Mouse (Mus musculus): ENCODE results near the gene E130208F15Rik.
A peak's percentile ranks its signal among the peaks of the same experiment; 100 is the strongest.

Gene E130208F15Rik

DNA sequence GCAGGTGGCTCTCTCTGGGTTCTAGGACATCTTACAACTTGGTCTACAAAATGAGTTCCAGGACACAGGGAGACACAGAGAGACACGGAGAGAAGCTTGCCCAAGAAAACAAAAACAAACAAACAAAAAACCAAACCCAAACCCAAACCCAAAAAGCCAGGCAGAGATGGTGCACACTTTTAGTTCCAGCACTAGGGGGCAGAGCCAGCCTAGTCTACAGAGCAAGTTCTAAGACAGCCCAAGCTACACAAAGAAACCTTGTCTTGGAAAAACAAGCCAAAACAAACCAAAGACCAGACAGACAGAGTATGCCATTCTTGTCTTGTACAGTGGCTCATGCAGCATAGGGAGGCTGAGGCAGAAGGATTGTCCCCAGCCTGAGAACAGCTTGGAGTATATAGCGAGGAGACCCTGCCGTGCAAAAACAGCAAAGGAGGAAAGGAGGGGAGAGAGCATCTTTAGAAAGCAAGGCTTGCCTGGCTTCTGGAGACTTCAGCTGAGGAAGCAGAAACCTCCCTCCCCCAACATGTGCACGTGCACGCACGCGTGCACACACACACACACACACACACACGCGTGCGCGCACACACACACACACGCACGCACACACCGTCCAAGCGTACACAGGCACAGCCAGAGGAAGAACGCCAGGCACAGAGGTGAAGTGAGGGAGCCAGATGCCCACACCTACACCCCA is 15.3 kb upstream of the E130208F15Rik start:
- DNase-seq (ENCODE audit: low spot score in 2 of 2): no peak

DNA sequence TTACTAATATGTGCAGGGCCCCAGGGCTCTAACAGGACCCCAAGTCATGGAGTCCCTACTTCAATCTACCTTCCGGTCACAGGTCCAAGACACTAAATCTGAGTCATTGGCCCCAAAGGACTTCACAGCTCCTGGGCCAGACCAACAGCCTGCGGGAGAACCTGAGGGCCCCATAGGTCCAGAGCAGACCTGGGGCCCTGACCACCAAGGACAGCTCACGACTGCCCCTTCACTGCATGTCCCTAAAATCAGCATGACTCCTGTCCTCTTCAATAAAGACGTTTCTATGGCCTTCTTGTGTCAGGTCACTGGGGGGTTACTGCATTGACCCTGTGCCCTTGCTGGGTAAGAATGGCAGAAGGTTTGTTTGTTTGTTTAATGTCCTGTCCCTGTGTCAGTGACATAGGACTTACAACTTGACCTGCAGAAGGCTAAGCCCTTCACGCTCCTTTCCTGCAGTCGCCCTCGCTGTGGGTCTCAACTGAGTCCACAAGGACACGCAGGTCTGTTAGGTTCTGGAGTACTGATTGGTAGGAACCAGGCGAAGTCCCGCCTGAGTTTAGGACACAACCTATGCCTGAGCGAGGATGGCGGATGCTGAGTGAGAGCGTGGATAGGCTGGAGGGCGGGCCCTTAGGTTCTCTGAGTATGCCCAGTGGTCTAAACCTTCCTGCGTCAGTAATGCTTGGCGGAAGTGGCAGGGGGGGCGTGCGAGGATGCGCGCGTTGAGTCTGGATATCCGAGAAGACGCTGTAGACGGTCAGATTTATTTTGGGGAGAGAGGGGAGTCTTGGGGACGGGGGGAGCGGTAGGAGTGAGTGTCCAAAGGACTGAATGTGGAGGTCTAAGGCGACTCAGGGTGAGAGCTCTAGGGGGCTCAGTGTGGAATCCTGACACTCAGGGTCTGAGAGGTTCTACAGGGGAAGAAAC is 13.2 kb upstream of the E130208F15Rik start, which contains the start of gene Alkbh6:
TSS of gene Alkbh6 (plus strand) at position 642 of the 930 bp plus-strand sequence.
- DNase-seq (ENCODE audit: low spot score in 2 of 2): peak; percentile 71 to 76

DNA sequence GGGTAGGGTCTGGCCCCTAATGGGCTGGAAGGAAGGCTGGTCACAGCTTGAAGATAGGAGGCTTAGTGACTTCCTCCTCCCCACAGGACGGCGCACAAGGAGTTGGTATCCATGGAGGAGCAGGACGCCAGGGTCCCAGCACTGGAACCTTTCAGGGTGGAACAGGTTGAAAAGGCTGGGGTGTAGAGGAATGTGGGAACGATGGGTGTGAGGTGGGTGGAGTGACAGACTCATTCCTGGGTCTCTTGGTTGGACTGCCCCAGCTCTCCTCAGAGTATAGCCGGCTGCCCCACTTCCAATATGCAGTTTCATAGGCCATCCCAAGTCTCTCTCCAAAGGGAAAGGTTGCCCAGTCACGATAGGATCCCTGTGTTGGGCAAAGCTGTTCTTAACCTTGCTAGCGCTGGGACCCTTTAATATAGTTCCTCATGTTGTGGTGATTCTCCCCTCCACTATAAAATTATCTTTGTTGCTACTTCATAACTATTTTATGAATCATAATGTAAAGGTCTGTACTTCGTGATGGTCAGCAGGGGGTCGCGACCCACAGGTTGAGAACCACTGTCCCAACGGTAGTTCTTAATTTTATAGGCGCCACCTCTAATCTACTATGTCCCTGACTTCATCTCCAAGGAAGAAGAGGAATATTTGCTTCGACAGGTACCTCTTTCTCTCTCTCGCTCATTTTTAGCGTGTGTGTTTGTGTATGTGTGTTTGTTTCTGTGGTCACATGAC is 12.0 kb upstream of the E130208F15Rik start:
- DNase-seq (ENCODE audit: low spot score in 2 of 2): no peak

DNA sequence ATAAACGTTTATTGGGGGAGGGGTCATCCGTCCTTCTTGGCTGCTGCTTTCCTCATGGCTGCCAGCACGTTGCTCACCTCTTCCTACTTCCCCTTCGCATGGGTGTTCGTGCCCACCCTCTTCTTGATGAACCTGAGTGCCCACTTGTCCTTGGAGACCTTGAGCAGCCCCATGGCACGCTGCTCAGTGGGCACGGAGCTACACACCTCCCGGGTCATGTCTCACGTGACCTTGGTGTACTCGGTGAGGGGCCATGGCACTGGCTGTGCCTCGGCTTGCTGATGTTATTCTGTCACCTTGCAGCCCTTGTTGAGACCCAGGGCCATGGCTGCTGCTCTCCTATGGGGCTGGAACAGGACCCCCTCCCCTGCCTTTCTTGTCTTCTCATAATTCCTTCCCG is 11.4 kb upstream of the E130208F15Rik start:
- DNase-seq (ENCODE audit: low spot score in 2 of 2): no peak

GRCm38 (mm10) chr7:30313666-30314320 is 7.7 kb upstream of the E130208F15Rik start:
- DNase-seq (ENCODE audit: low spot score in 2 of 2): no peak

GRCm38 (mm10) chr7:30314721-30315155 is 6.8 kb upstream of the E130208F15Rik start, which contains the start of gene Syne4:
Syne4 (plus strand) TSS chr7:30314807.
- DNase-seq (ENCODE audit: low spot score in 2 of 2): no peak

GRCm38 (mm10) chr7:30315559-30316529 is 5.7 kb upstream of the E130208F15Rik start:
- no peak for DNase-seq (ENCODE audit: low spot score in 2 of 2)

GRCm38 (mm10) chr7:30318142-30318541 is 3.4 kb upstream of the E130208F15Rik start:
- DNase-seq (ENCODE audit: low spot score in 2 of 2): no peak

DNA sequence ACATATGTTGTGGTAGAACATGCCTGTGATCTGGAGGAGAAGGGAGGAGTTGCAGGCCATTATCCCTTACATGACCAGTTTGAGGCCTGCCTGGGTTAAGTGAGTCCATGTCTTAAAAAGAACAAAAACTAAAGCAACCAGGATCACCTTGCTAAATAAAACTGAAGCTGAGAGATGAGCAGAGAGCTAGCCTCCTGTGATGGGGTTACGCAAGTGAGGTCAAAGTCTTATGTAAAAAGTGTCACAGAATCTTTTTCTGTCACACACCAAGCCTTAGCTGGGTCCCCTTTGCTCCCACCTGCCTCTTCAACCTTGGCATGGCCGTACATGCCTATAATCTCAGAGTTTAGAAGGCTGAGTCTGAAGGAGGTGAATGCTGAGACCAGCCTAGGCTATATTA is 594 bp upstream of the E130208F15Rik start:
- DNase-seq (ENCODE audit: low spot score in 2 of 2): no peak

- peak; percentile 92 to 94 for DNase-seq (ENCODE audit: low spot score in 2 of 2)
These were observed 736 bp downstream of the E130208F15Rik start for GRCm38 (mm10) chr7:30322285-30322667.

- no peak for DNase-seq (ENCODE audit: low spot score in 2 of 2)
These were observed 1.3 kb downstream of the E130208F15Rik start for GRCm38 (mm10) chr7:30322865-30323264.

GRCm38 (mm10) chr7:30323795-30324194 is 2.3 kb downstream of the E130208F15Rik start, which contains the start of gene Sdhaf1:
Sdhaf1 (minus strand) TSS chr7:30323895.
- no peak for DNase-seq (ENCODE audit: low spot score in 2 of 2)

DNA sequence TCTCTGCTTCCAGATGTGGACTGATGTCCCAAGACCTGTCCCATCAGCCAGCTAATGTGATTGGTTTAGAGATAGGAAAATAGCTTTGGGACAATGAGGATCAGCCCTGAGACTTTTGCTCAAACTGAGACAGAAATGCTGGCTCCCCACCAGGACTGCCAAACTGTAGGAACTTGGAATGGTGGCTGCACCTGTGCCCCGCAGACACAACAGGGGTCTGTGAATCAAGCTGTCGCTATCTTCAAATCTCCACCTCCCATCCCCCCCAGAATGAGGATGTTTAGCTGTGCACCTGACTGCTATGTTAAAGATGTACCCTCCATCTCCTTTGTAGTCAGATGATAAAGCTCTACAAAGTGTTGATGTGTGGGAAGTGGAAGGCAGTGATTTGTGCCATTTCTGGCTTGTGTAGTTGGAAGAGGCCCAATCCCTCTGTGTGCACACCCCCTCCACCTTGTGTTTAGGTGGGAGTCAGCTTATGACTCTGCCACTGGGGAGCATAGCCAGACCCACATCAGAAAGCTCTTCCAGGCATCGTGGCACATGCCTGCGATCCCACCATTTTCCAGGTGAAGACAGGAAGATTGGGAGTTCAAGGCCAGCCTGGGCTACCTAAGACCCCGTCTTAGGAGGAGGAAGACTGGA is 2.9 kb downstream of the E130208F15Rik start:
- DNase-seq (ENCODE audit: low spot score in 2 of 2): no peak

GRCm38 (mm10) chr7:30325364-30325763 is 3.8 kb downstream of the E130208F15Rik start:
- peak; percentile 27 to 61 for DNase-seq (ENCODE audit: low spot score in 2 of 2)

DNA sequence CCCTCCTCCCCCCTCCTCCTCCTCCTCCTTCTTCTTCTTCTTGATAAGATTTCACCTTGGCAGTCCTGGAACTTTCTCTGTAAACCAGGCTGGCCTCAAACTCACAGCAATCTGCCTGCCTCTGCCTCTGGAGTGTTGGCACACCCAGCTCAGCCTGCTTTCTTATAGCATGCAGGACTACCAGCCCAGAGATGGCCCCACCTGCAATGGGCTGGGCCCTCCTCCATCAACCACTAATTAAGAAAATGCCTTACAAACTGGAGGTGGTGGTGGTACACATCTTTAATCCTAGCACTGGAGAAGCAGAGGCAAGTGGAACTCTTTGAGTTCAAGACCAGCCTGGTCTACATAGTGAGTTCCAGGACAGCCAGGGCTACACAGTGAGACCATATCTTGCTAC is 4.9 kb downstream of the E130208F15Rik start:
- no peak for DNase-seq (ENCODE audit: low spot score in 2 of 2)

- DNase-seq (ENCODE audit: low spot score in 2 of 2): no peak
These were observed 5.6 kb downstream of the E130208F15Rik start for GRCm38 (mm10) chr7:30327140-30327539.

GRCm38 (mm10) chr7:30328379-30328778 is 6.8 kb downstream of the E130208F15Rik start:
- no peak for DNase-seq (ENCODE audit: low spot score in 2 of 2)

DNA sequence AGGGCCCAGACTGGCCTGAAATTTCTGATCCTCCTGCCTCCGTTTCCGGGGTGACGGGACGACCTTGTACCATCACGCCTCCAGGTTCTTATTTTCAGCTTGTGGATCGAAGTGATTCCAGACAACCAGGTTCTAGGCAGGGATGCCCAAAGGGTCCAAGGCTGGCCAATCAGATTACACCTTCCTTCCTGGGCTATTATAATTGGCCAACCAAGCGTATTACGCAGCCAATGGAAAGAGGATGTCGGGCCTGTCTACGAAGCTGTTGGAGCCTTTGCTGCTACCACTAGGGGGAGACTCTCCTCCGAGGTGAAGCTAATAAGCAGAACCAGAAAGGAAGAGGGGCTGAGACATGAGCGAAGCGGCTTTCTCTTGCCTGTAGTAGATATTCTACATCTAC is 10.3 kb downstream of the E130208F15Rik start:
- peak; percentile 19 to 64 for DNase-seq (ENCODE audit: low spot score in 2 of 2)

DNA sequence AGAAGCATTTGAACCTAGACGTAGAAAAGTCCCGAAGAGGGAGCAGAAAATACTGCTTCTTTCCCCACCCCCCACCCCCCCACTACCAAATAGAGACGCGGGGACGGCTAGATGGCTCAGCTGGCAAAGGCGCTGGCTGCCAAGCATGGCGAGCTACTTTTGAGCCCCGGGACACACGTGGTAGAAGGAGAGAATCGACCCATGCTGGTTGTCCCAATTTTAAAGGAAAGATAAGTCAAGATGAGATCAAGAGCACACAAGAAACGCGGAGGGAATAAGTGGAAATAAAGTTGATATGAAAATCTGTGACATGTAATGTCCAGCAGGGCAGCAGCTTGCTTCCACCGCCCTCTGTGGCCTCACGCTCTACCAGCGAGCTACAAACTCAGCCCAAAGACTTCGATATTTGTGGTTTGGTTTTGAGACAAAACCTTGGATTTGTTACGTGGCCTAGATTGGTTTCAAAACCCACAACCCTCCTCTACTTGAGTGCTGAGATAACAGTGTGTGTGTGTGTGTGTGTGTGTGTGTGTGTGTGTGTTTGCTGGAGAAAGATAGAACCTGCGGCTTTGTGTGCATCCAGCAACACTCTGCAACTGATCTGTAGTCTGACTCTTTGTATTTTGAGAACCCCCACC is 11.2 kb downstream of the E130208F15Rik start:
- DNase-seq (ENCODE audit: low spot score in 2 of 2): no peak

All from spleen, postnatal 14 days (tissue).